Mouse (Mus musculus) MEL (cell line): Measurements from ENCODE around the gene Fam114a1. TPM values are rescaled to one million over a fixed set of nuclear protein-coding genes. Genes with fewer than 3 reads are reported as not detected.

Source experiments
- DNase-seq: peaks from one replicate; pipeline ENCODE4 v3.0.0; 2011; ENCODE audit warnings: low read depth, low spot score
- H3K27ac ChIP-seq: 2 replicates; pipeline ENCODE4 v1.5.1; 2012; ENCODE audit warnings: low read depth, mild to moderate bottlenecking, control low read depth, low read length, moderate library complexity; ENCODE audit not compliant: control insufficient read depth
- H3K27me3 ChIP-seq, 2 experiments: fragments of 150-350 bp in 1 of 2; sonication (generic) in 1 of 2; 2 replicates each; pipeline ENCODE4 v1.6.1; 2012; ENCODE audit warnings: low read length in 2 of 2, mild to moderate bottlenecking in 2 of 2, improper control_type of control experiment in 1 of 2, moderate library complexity in 1 of 2; ENCODE audit not compliant: insufficient read depth in 2 of 2, control insufficient read depth in 1 of 2
- H3K36me3 ChIP-seq, 2 experiments: 2 replicates each; pipeline ENCODE4 v1.6.1; 2012 to 2014; ENCODE audit warnings: low read length in 2 of 2, improper control_type of control experiment in 1 of 2, inconsistent platforms in 1 of 2, mild to moderate bottlenecking in 1 of 2; ENCODE audit not compliant: insufficient read depth in 2 of 2, control insufficient read depth in 1 of 2
- H3K4me1 ChIP-seq, 2 experiments: fragments of 150-350 bp in 1 of 2; sonication (generic) in 1 of 2; 2 replicates each; pipeline ENCODE4 v1.6.1; 2012; ENCODE audit warnings: low read length in 2 of 2, improper control_type of control experiment in 1 of 2, mild to moderate bottlenecking in 1 of 2; ENCODE audit not compliant: insufficient read depth in 2 of 2, control insufficient read depth in 1 of 2
- H3K4me3 ChIP-seq, 2 experiments: fragments of 150-350 bp in 1 of 2; sonication (generic) in 1 of 2; 2 replicates each; pipeline ENCODE4 v1.5.1; 2012; ENCODE audit warnings: low read depth in 2 of 2, low read length in 2 of 2, mild to moderate bottlenecking in 2 of 2, moderate library complexity in 2 of 2, control low read depth in 1 of 2, improper control_type of control experiment in 1 of 2; ENCODE audit not compliant: control insufficient read depth in 1 of 2, insufficient read depth in 1 of 2
- H3K79me2 ChIP-seq: 2 replicates; pipeline ENCODE4 v1.6.1; 2012; ENCODE audit warnings: mild to moderate bottlenecking, low read length, moderate library complexity; ENCODE audit not compliant: control insufficient read depth, poor library complexity, insufficient read depth
- H3K9ac ChIP-seq: 2 replicates; pipeline ENCODE4 v1.6.1; 2012; ENCODE audit warnings: low read depth, mild to moderate bottlenecking, control low read depth, low read length, moderate library complexity; ENCODE audit not compliant: control insufficient read depth, poor library complexity, severe bottlenecking
- H3K9me3 ChIP-seq: fragments of 150-350 bp; sonication (generic); replicated peaks from 2 replicates; pipeline ENCODE4 v1.6.1; 2012; ENCODE audit warnings: mild to moderate bottlenecking, low read length, improper control_type of control experiment, moderate library complexity; ENCODE audit not compliant: insufficient read depth
- BHLHE40 ChIP-seq: IDR thresholded peaks from 2 replicates; pipeline ENCODE4 v1.6.1; 2012; ENCODE audit warnings: low read depth, mild to moderate bottlenecking, inconsistent platforms, low read length, improper control_type of control experiment, borderline replicate concordance
- CHD1 ChIP-seq: IDR thresholded peaks from 2 replicates; pipeline ENCODE4 v1.6.1; 2012; ENCODE audit warnings: low read depth, mild to moderate bottlenecking, inconsistent platforms, low read length, improper control_type of control experiment
- CHD2 ChIP-seq: IDR thresholded peaks from 2 replicates; pipeline ENCODE4 v1.6.1; 2011; ENCODE audit warnings: low read length, improper control_type of control experiment
- CTCF ChIP-seq, 3 experiments: IDR thresholded peaks in 2 of 3; conservative IDR thresholded peaks in 1 of 3; 2 replicates each; pipeline ENCODE4 v1.5.1; 2011 to 2012; ENCODE audit warnings: low read length in 3 of 3, low read depth in 2 of 3, mild to moderate bottlenecking in 2 of 3, improper control_type of control experiment in 1 of 3, inconsistent platforms in 1 of 3, mixed read lengths in 1 of 3, moderate library complexity in 1 of 3; ENCODE audit not compliant: control insufficient read depth in 1 of 3, insufficient read depth in 1 of 3, poor library complexity in 1 of 3, severe bottlenecking in 1 of 3
- ELF1 ChIP-seq: IDR thresholded peaks from 2 replicates; pipeline ENCODE4 v1.6.1; 2014; ENCODE audit warnings: low read depth, mild to moderate bottlenecking, inconsistent platforms, low read length, improper control_type of control experiment, moderate library complexity
- ETS1 ChIP-seq: IDR thresholded peaks from 2 replicates; pipeline ENCODE4 v1.6.1; 2012; ENCODE audit warnings: low read depth, mild to moderate bottlenecking, inconsistent platforms, low read length, improper control_type of control experiment, moderate library complexity
- GABPA ChIP-seq: IDR thresholded peaks from 2 replicates; pipeline ENCODE4 v1.6.1; 2012; ENCODE audit warnings: low read depth, mild to moderate bottlenecking, inconsistent platforms, low read length, improper control_type of control experiment, moderate library complexity
- MAX ChIP-seq: IDR thresholded peaks from 2 replicates; pipeline ENCODE4 v1.6.1; 2011; ENCODE audit warnings: low read length, improper control_type of control experiment
- NELFE ChIP-seq: IDR thresholded peaks from 2 replicates; pipeline ENCODE4 v1.6.1; 2011; ENCODE audit warnings: low read depth, low read length, improper control_type of control experiment
- POLR2AphosphoS2 ChIP-seq: IDR thresholded peaks from 2 replicates; pipeline ENCODE4 v1.6.1; 2011; ENCODE audit warnings: low read length, improper control_type of control experiment
- POLR2AphosphoS5 ChIP-seq: IDR thresholded peaks from 2 replicates; pipeline ENCODE4 v1.6.1; 2012; ENCODE audit warnings: low read depth, borderline replicate concordance, mild to moderate bottlenecking, inconsistent platforms, low read length, moderate library complexity, mixed read lengths
- SMC3 ChIP-seq: IDR thresholded peaks from 2 replicates; pipeline ENCODE4 v1.6.1; 2011; ENCODE audit warnings: low read depth, low read length, improper control_type of control experiment
- TAL1 ChIP-seq: IDR thresholded peaks from 2 replicates; pipeline ENCODE4 v1.6.1; 2012; ENCODE audit warnings: mild to moderate bottlenecking, inconsistent platforms, low read length, moderate library complexity, mixed read lengths
- TBP ChIP-seq: IDR thresholded peaks from 2 replicates; pipeline ENCODE4 v1.8.0; 2011; ENCODE audit warnings: low read depth, low read length, improper control_type of control experiment
- USF1 ChIP-seq: IDR thresholded peaks from 2 replicates; pipeline ENCODE4 v1.6.1; 2014; ENCODE audit warnings: low read depth, mild to moderate bottlenecking, inconsistent platforms, low read length, improper control_type of control experiment, moderate library complexity
- ZC3H11A ChIP-seq: IDR thresholded peaks from 2 replicates; pipeline ENCODE4 v1.6.1; 2012; ENCODE audit warnings: low read depth, mild to moderate bottlenecking, inconsistent platforms, low read length, improper control_type of control experiment
- ZMIZ1 ChIP-seq: IDR thresholded peaks from 2 replicates; pipeline ENCODE4 v1.6.1; 2012; ENCODE audit warnings: low read depth, mild to moderate bottlenecking, inconsistent platforms, low read length, improper control_type of control experiment, moderate library complexity
- polyA plus RNA-seq, 2 experiments: library from polyadenylated mRNA; stranded (reverse) in 1 of 2; unstranded in 1 of 2; fragments of >175 nt in 1 of 2; fragments of >200 nt in 1 of 2; gene quantifications; 2 replicates each; pipeline versions ENCODE4 v1.2.1 to v1.2.4; 2012; ENCODE audit warnings: low replicate concordance in 2 of 2, low read depth in 1 of 2; ENCODE audit not compliant: insufficient read length in 2 of 2, insufficient read depth in 1 of 2, missing spikeins in 1 of 2
- total RNA-seq: library from RNA; depleted of rRNA; stranded (reverse); fragments of 300-350 nt; gene quantifications from 2 replicates; pipeline ENCODE4 v1.2.3, GENCODE M21; 2012

Gene Fam114a1
- total and polyA plus RNA-seq, 3 experiments: 0.08 TPM; not detected in 2

- no peaks in the 10 kb centered on the region for H3K36me3 ChIP-seq
- TF ChIP-seq POLR2AphosphoS2 (no peak), USF1 (no peak), ETS1 (no peak), TAL1 (no peak), MAX (no peak), ZMIZ1 (no peak)
- H3K79me2 ChIP-seq: no peaks in the 10 kb centered on the region
- H3K9me3 ChIP-seq: no peaks in the 10 kb centered on the region
- no peaks in the 10 kb centered on the region for H3K4me1 ChIP-seq
- DNase-seq: no peak
- no peak overlapping the region for H3K4me3 ChIP-seq
- no peak overlapping the region for H3K27ac ChIP-seq
- peaks cover 0 to 4% of the 10 kb centered on the region in 2 experiments; a peak in 3 of 4 replicates for H3K27me3 ChIP-seq
- no peak overlapping the region for H3K9ac ChIP-seq
Observed at GRCm38 (mm10) chr5:65015508-65015907, 45.6 kb downstream of the Fam114a1 start.

GRCm38 (mm10) chr5:65019109-65019508 is 49.2 kb downstream of the Fam114a1 start:
- Histone ChIP-seq H3K4me3 (no peak overlapping the region), H3K4me1 (no peaks in the 10 kb centered on the region), H3K79me2 (no peaks in the 10 kb centered on the region), H3K27ac (no peak overlapping the region), H3K9ac (no peak overlapping the region), H3K9me3 (no peaks in the 10 kb centered on the region), H3K27me3 (peaks cover 0 to 4% of the 10 kb centered on the region in 2 experiments; a peak in 3 of 4 replicates), H3K36me3 (no peaks in the 10 kb centered on the region)
- no peak for TF ChIP-seq POLR2AphosphoS2
- TF ChIP-seq ZC3H11A: no peak
- TF ChIP-seq GABPA: no peak
- TF ChIP-seq ELF1: no peak
- DNase-seq: no peak

DNA sequence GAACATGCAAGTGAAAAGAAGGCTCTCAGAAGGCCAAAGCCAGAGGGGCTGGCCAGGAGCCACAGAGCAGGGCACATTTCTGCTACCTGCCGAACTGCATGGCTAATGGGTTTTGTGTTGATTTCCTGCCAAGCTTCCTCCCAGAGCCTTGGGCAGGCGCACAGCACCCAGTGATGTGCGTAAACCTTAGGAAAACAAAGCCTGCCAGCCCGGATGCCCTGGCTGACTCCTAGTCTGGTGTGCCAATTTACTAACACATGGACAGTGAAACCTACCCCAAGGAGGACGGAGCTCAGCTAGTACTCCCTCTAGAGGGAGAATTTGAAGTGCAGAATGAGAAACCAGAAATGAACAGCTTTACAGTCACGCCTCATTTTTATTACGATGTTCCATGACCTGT is 50.0 kb downstream of the Fam114a1 start:
- Histone ChIP-seq H3K27me3 (peaks cover 0 to 2% of the 10 kb centered on the region in 2 experiments; a peak in 1 of 4 replicates), H3K36me3 (no peaks in the 10 kb centered on the region), H3K79me2 (no peaks in the 10 kb centered on the region), H3K4me1 (no peaks in the 10 kb centered on the region), H3K27ac (no peak overlapping the region), H3K9ac (no peak overlapping the region), H3K9me3 (no peaks in the 10 kb centered on the region), H3K4me3 (no peak overlapping the region)
- no peak for TF ChIP-seq SMC3
- TF ChIP-seq CHD2: no peak
- no peak for TF ChIP-seq POLR2AphosphoS5
- TF ChIP-seq BHLHE40: no peak
- TF ChIP-seq MAX: no peak
- TF ChIP-seq NELFE: no peak
- no peak for TF ChIP-seq TBP
- TF ChIP-seq CHD1: no peak
- no peak for TF ChIP-seq CTCF (IDR thresholded peaks at IDR 0.05 in 2 of 3, conservative IDR thresholded peaks at IDR 0.05 in 1 of 3; ENCODE audit: control insufficient read depth in 1 of 3, insufficient read depth in 1 of 3, low read depth in 2 of 3, low read length in 3 of 3, poor library complexity in 1 of 3, severe bottlenecking in 1 of 3)
- DNase-seq: no peak
